Mouse (Mus musculus) liver, postnatal 0 days (tissue): Measurements from ENCODE around the gene Ccdc155.

Experiments used
- CTCF ChIP-seq: sonication (generic); IDR thresholded peaks from 2 replicates; pipeline ENCODE4 v1.5.1; 2016; ENCODE audit warnings: antibody characterized with exemption, low read depth
- EP300 ChIP-seq: IDR thresholded peaks from 2 replicates; pipeline ENCODE4 v1.6.1; 2016; ENCODE audit warnings: antibody characterized with exemption, low read depth, mild to moderate bottlenecking

- TF ChIP-seq CTCF (no peak), EP300 (no peak)
Measured at GRCm38 (mm10) chr7:45196994-45197393, 7.7 kb downstream of the Ccdc155 start.
